In genomic region chr11:20740481-20741200, GRCm38 (mm10) we compare ENCODE assay signal across 7 mouse cellular contexts. TPM values are rescaled to one million over a fixed set of nuclear protein-coding genes. Genes with fewer than 3 reads are reported as not detected.
A peak's percentile ranks its signal among the peaks of the same experiment; 100 is the strongest.
DNase-seq lines count a peak whose midpoint lies in the region; ATAC-seq and TF ChIP-seq lines count a peak whose summit lies in the region.

No protein-coding gene starts in this region.

- ATAC-seq in forebrain, embryonic 13.5 days, result peak; percentile 34
- ATAC-seq in hindbrain, embryonic 11.5 days (ENCODE audit: low FRiP score), result peak; percentile 60
- ATAC-seq in megakaryocyte, adult 5-6 weeks (ENCODE audit: poor library complexity, severe bottlenecking), result peak; percentile 35

- DNase-seq in ES-E14 (ENCODE audit: low read depth, low spot score), result peak; percentile 9
- peak; percentile 47 for DNase-seq in adrenal gland, postnatal 25 days
- DNase-seq in hindbrain, embryonic 11.5 days (ENCODE audit: low spot score), result no peak
- DNase-seq in left cerebral cortex, adult 8-10 months (ENCODE audit: low spot score in 2 of 2), result peak; percentile 23 to 25
- DNase-seq in right cerebral cortex, postnatal 14 days, result peak; percentile 37

- peak overlapping the region; percentile 89 for H3K4me2 ChIP-seq in forebrain, embryonic 13.5 days
- peak overlapping the region; percentile 64 for H3K4me2 ChIP-seq in hindbrain, embryonic 11.5 days (replicated peaks; ENCODE audit: low read depth, low read length)

- H3K4me1 ChIP-seq in ES-E14 (ENCODE audit: control insufficient read depth in 2 of 2, insufficient read depth in 2 of 2, low read length in 2 of 2, poor library complexity in 1 of 2), result peaks cover 0 to 8% of the 10 kb centered on the region in 2 experiments; a peak in 2 of 4 replicates
- peaks cover 9% of the 10 kb centered on the region for H3K4me1 ChIP-seq in forebrain, embryonic 13.5 days
- H3K4me1 ChIP-seq in hindbrain, embryonic 11.5 days (replicated peaks; ENCODE audit: control insufficient read depth, insufficient read depth, low read length), result no peaks in the 10 kb centered on the region

- under 1% methylated on average over 45 of the region's 56 CpGs for WGBS in forebrain, embryonic 13.5 days
- WGBS in hindbrain, embryonic 11.5 days, result under 1% methylated on average over 33 of the region's 56 CpGs

- peak overlapping the region; percentile 90 for H3K9ac ChIP-seq in ES-E14 (ENCODE audit: insufficient read depth, low read depth, low read length, poor library complexity, severe bottlenecking)
- peak overlapping the region; percentile 96 for H3K9ac ChIP-seq in forebrain, embryonic 13.5 days
- peak overlapping the region; percentile 65 for H3K9ac ChIP-seq in hindbrain, embryonic 11.5 days (ENCODE audit: low read depth, low read length)

- H3K4me3 ChIP-seq in ES-E14 (ENCODE audit: insufficient read depth in 1 of 2, low read depth in 1 of 2, low read length in 2 of 2, poor library complexity in 1 of 2, severe bottlenecking in 1 of 2), result peak overlapping the region; percentile 82 to 97
- H3K4me3 ChIP-seq in forebrain, embryonic 13.5 days, result peak overlapping the region; percentile 95
- peak overlapping the region; percentile 75 for H3K4me3 ChIP-seq in hindbrain, embryonic 11.5 days (ENCODE audit: low read depth, low read length)

- H3K9me3 ChIP-seq in ES-E14 (ENCODE audit: control insufficient read depth, insufficient read depth, low read depth, low read length), result no peaks in the 10 kb centered on the region
- H3K9me3 ChIP-seq in forebrain, embryonic 13.5 days (replicated peaks), result no peaks in the 10 kb centered on the region
- H3K9me3 ChIP-seq in hindbrain, embryonic 11.5 days (ENCODE audit: control insufficient read depth, low read length), result no peaks in the 10 kb centered on the region

- no peaks in the 10 kb centered on the region for H3K36me3 ChIP-seq in ES-E14 (ENCODE audit: control insufficient read depth, insufficient read depth, low read length, poor library complexity, severe bottlenecking)
- no peaks in the 10 kb centered on the region for H3K36me3 ChIP-seq in forebrain, embryonic 13.5 days (ENCODE audit: poor library complexity, severe bottlenecking)
- no peaks in the 10 kb centered on the region for H3K36me3 ChIP-seq in hindbrain, embryonic 11.5 days (ENCODE audit: control insufficient read depth, insufficient read depth, low read length)

- H3K27me3 ChIP-seq in forebrain, embryonic 13.5 days, result no peaks in the 10 kb centered on the region
- H3K27me3 ChIP-seq in hindbrain, embryonic 11.5 days (ENCODE audit: control insufficient read depth, insufficient read depth, low read length), result no peaks in the 10 kb centered on the region

- in situ Hi-C loops in ES-E14 (cut with MboI; ENCODE audit: low sequenced_read_pairs in 2 of 2, unreplicated experiment in 2 of 2), result no loop called here

- H3K27ac ChIP-seq in ES-E14 (ENCODE audit: insufficient read depth, low read depth, low read length, poor library complexity, severe bottlenecking), result peak overlapping the region; percentile 68
- peak overlapping the region; percentile 97 for H3K27ac ChIP-seq in forebrain, embryonic 13.5 days
- H3K27ac ChIP-seq in hindbrain, embryonic 11.5 days (ENCODE audit: low read depth, low read length), result peak overlapping the region; percentile 71

TF ChIP-seq in ES-E14, 5 proteins besides CTCF, POLR2A, EP300 and RAD21:
- TF ChIP-seq HCFC1 (IDR thresholded peaks at IDR 0.05; ENCODE audit: borderline replicate concordance, insufficient read depth, low read length) (no peak), CHD2 (IDR thresholded peaks at IDR 0.05; ENCODE audit: low read depth, low read length) (no peak), ZC3H11A (IDR thresholded peaks at IDR 0.05; ENCODE audit: borderline replicate concordance, low read depth, low read length) (no peak), MAFK (IDR thresholded peaks at IDR 0.05; ENCODE audit: insufficient read depth, low read depth, low read length) (no peak), ZNF384 (IDR thresholded peaks at IDR 0.05; ENCODE audit: low read depth, low read length) (no peak)

RNA-seq across cellular contexts. Expression of gene Aftph, which starts 0.7 kb away (rescaled TPM):
- total RNA-seq in ES-E14 (2012; rRNA removed), result 23.1 and 25.7 TPM in 2 replicates
- total RNA-seq in adrenal gland, postnatal 25 days (2021), result 72.2 and 74.5 TPM in 2 replicates
- 34.0 and 35.8 TPM in 2 replicates for polyA plus RNA-seq in forebrain, embryonic 13.5 days (2015; fragmentation: Nextera tagmentation; extraction: Ambion mirVana)
- polyA plus RNA-seq in hindbrain, embryonic 11.5 days (2014; fragmentation: Nextera tagmentation; extraction: Ambion mirVana), result 29.2 and 31.3 TPM in 2 replicates
- 100 to 1,000 TPM in 1 of 4 experiments, 10 to 100 TPM in 3; 82.4 to 105 (median 92.6) TPM for total RNA-seq in left cerebral cortex, adult 8-10 months (2022)
- total RNA-seq in megakaryocyte, adult 5-6 weeks (2015), result 68.2 and 74.4 TPM in 2 replicates
- 61.9 and 67.4 TPM in 2 replicates for total RNA-seq in megakaryocyte, adult 5-6 weeks (2017)
